Mouse (Mus musculus) forebrain, embryonic 16.5 days (tissue): ENCODE results near the gene Nudt1. TPM values are rescaled to one million over a fixed set of nuclear protein-coding genes. Genes with fewer than 3 reads are reported as not detected.
"Not testable (repeated sequence)": the region's sequence is repeated elsewhere in the genome, so short reads cannot be mapped to it uniquely, and the experiment has no call there.

Experiments
- ATAC-seq: fragments of 200-750 bp; cut with Nextera tagmentation; 2 replicates; pipeline ENCODE4 v1.8.0; 2017; ENCODE audit warnings: mild to moderate bottlenecking, moderate library complexity
- H3K27ac ChIP-seq: fragments of 300-500 bp; sonication (generic); 2 replicates; pipeline ENCODE4 v1.5.1; 2014; ENCODE audit warnings: low read length, control low read depth
- H3K27me3 ChIP-seq: fragments of 300-500 bp; sonication (generic); replicated peaks from 2 replicates; pipeline ENCODE4 v1.6.1; 2014; ENCODE audit warnings: low read length; ENCODE audit not compliant: control insufficient read depth, insufficient read depth
- H3K36me3 ChIP-seq: fragments of 300-500 bp; sonication (generic); 2 replicates; pipeline ENCODE4 v1.6.1; 2014; ENCODE audit not compliant: control insufficient read depth, insufficient read depth
- H3K4me1 ChIP-seq: fragments of 300-500 bp; sonication (generic); replicated peaks from 2 replicates; pipeline ENCODE4 v1.6.1; 2014; ENCODE audit warnings: low read length; ENCODE audit not compliant: control insufficient read depth, insufficient read depth
- H3K4me2 ChIP-seq: fragments of 300-500 bp; sonication (generic); 2 replicates; pipeline ENCODE4 v1.6.1; 2014; ENCODE audit warnings: mild to moderate bottlenecking, low read length, control low read depth
- H3K4me3 ChIP-seq: fragments of 300-500 bp; sonication (generic); replicated peaks from 2 replicates; pipeline ENCODE4 v1.5.1; 2014; ENCODE audit warnings: mild to moderate bottlenecking, low read length, control low read depth
- H3K9ac ChIP-seq: fragments of 300-500 bp; sonication (generic); replicated peaks from 2 replicates; pipeline ENCODE4 v1.6.1; 2014; ENCODE audit warnings: low read depth, low read length, control low read depth
- H3K9me3 ChIP-seq: fragments of 300-500 bp; sonication (generic); 2 replicates; pipeline ENCODE4 v1.6.1; 2016; ENCODE audit warnings: low read length; ENCODE audit not compliant: control insufficient read depth
- WGBS: fragments of 180-500 bp; shearing (Covaris S2); extraction: QIAGEN DNeasy Blood & Tissue Kit; methylation state at CpG from one replicate; pipeline ENCODE4 v1.1.7; 2014; 5-methylcytosine and 5-hydroxymethylcytosine counted together
- polyA plus RNA-seq: library from polyadenylated mRNA; unstranded; fragments of >200 nt; fragmentation: Nextera tagmentation; extraction: Ambion mirVana; gene quantifications from 2 replicates; pipeline ENCODE4 v1.2.1, GENCODE M21; 2015

Gene Nudt1
- polyA plus RNA-seq, 1 experiment from 2014 or later: 19.8 TPM

DNA sequence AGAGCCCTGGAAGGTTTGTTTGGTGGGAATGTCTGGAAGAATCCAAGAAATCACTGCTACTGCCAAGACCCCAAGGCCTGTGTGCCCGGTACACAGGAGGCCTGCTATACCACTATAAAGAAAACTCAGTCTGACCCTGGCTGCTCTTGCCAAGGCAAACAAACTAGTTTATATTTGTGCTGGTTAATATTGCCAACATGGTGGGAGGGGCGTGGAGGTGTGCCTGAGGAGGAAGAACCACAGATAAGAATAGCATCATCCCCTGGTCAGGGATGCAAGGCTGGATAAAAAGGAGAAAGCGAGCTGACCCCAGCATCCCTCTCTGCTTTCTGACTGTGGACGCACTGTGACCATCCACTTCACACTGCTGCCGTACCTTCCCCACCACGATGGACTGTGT is 30.9 kb downstream of the Nudt1 start:
- Histone ChIP-seq H3K4me3 (no peak overlapping the region), H3K4me2 (no peak overlapping the region), H3K9ac (no peak overlapping the region), H3K4me1 (no peaks in the 10 kb centered on the region), H3K9me3 (no peaks in the 10 kb centered on the region), H3K27ac (no peak overlapping the region), H3K27me3 (no peaks in the 10 kb centered on the region), H3K36me3 (peaks cover 6% of the 10 kb centered on the region)
- 96% methylated on average over 6 of the region's 6 CpGs for WGBS
- no peak for ATAC-seq

DNA sequence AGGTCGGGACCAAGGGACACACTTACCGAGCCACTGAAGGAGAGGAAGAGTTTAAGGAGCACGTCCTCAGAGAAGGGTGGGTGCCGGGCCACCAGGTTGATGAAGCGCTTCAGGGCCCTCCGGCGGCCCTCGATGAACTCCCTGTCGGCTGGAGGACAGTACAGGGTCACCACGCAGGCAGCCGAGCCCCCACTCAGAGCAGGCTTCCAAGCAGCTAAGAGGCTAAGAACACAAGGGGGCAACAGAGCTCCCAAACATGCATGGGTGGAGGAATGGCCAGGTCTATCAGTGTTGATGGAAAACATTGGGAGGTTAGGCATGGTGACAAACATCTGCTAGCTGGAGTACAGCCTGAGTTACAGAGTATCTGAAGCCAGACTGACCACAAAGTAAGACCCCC is 34.5 kb downstream of the Nudt1 start:
- no peak overlapping the region for H3K27ac ChIP-seq
- no peaks in the 10 kb centered on the region for H3K9me3 ChIP-seq
- no peaks in the 10 kb centered on the region for H3K4me1 ChIP-seq
- WGBS: 87% methylated on average over 11 of the region's 11 CpGs
- ATAC-seq: no peak
- H3K4me2 ChIP-seq: no peak overlapping the region
- H3K36me3 ChIP-seq: peaks cover 6% of the 10 kb centered on the region
- H3K9ac ChIP-seq: no peak overlapping the region
- H3K27me3 ChIP-seq: no peaks in the 10 kb centered on the region
- H3K4me3 ChIP-seq: no peak overlapping the region

DNA sequence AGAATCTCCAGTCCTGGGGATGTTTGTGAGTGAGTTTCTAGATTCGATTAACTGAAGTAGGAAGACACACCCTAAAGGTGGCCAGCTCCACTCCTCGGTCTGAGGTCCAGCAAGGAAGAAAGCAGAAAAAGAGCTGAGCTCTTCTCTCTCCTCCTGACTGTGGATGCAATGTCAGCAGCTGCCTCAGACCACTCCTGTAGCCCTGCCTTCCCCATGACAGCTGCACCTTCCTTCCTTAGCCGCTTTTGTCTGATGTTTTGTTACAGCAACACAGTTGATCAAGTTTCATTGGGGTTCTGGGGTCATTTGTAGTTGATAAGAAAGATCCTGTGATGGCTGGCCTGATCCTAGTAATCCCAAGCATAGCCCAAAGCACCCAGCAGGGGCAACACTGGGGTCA is 36.0 kb downstream of the Nudt1 start:
- 94% methylated on average over 3 of the region's 3 CpGs for WGBS
- Histone ChIP-seq H3K27ac (no peak overlapping the region), H3K9me3 (no peaks in the 10 kb centered on the region), H3K27me3 (no peaks in the 10 kb centered on the region), H3K4me3 (no peak overlapping the region), H3K36me3 (peaks cover 5% of the 10 kb centered on the region), H3K4me2 (no peak overlapping the region), H3K4me1 (no peaks in the 10 kb centered on the region), H3K9ac (no peak overlapping the region)
- ATAC-seq: no peak

DNA sequence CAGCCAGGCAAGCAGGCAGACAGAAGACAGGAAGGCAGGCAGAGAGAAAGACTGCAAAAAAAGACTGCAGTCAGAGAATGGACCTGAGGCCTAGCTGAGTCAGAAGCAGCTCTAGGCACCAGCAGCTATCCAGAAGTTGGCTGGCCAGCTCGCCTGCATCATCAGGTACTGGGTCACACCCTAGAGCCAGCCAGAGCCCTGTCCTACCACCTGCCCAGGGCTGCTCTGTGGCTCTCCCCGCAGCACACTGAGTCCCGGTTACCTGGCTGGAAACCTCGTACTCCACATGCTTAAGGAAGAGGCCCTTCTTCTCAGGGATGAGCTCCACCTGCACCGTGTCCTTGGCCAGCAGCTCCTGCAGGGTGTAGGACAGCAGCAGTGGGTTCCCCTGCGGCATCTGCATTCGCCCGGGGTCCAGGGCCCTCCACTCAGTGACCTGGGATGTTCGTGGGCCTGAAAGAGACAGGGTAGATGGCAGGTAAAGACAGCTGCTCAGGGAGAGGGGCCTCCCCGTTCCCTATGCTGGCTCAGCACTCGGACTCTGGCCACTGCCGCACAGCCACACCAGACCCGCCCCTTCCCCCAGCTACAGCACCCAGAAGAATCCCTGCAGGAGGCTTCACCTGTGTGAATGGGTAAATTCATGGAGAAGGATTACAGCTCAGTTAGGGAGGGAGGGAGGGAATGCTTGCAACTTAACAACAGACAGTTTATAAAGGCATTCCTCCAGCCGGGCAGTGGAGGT is 38.6 kb downstream of the Nudt1 start:
- no peak overlapping the region for H3K4me3 ChIP-seq
- no peak for ATAC-seq
- 68% methylated on average over 14 of the region's 14 CpGs for WGBS
- no peak overlapping the region for H3K9ac ChIP-seq
- no peaks in the 10 kb centered on the region for H3K27me3 ChIP-seq
- peaks cover 5% of the 10 kb centered on the region; the same call in 1 of the 2 replicates for H3K9me3 ChIP-seq
- no peaks in the 10 kb centered on the region for H3K4me1 ChIP-seq
- no peak overlapping the region for H3K4me2 ChIP-seq
- H3K27ac ChIP-seq: no peak overlapping the region
- no peaks in the 10 kb centered on the region; the same call in 1 of the 2 replicates for H3K36me3 ChIP-seq

DNA sequence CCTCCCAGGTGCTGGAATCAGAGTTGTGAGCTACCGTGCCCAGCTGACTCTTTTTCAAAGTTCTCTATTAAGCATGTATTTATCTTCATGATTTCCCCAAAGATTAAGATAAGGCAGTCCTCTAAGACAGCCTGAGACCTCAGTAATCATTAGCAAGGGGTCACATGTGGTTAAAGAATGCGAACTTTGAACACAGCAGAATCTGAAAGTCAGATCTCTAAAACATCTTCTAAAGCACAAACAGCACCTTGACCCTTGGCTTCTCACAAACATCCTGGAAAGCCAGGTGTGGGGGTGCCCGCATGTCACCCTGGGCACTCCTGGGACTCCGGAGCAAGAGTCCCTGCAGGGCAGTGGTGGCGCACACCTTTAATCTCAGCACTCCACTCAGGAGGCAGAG is 43.0 kb downstream of the Nudt1 start:
- WGBS: 97% methylated on average over 5 of the region's 5 CpGs
- Histone ChIP-seq H3K27me3 (no peaks in the 10 kb centered on the region), H3K4me2 (no peak overlapping the region), H3K4me3 (no peak overlapping the region), H3K27ac (no peak overlapping the region), H3K9ac (no peak overlapping the region), H3K9me3 (peaks cover 5% of the 10 kb centered on the region; the same call in 1 of the 2 replicates), H3K4me1 (no peaks in the 10 kb centered on the region), H3K36me3 (no peaks in the 10 kb centered on the region)
- ATAC-seq: no peak

DNA sequence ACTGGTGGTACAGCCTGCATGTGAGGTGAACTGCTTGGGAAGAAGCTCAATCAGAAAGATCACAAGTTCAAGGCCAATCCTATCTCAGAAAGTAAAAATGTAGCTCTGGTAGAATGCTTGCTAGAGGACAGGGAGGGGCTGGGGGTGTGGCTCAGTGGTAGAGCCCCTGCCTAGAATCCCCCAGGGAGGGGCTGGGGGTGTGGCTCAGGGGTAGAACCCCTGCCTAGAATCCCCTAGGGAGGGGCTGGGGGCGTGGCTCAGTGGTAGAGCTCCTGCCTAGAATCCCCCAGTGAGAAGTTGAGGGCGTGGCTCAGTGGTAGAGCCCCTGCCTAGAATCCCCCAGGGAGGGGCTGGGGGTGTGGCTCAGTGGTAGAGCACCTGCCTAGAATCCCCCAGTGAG is 46.7 kb downstream of the Nudt1 start:
- not testable (repeated sequence) for H3K4me2 ChIP-seq, H3K4me3 ChIP-seq, H3K9me3 ChIP-seq, H3K36me3 ChIP-seq, H3K27me3 ChIP-seq, H3K9ac ChIP-seq, H3K4me1 ChIP-seq, H3K27ac ChIP-seq, ATAC-seq
- 86% methylated on average over 2 of the region's 2 CpGs for WGBS

DNA sequence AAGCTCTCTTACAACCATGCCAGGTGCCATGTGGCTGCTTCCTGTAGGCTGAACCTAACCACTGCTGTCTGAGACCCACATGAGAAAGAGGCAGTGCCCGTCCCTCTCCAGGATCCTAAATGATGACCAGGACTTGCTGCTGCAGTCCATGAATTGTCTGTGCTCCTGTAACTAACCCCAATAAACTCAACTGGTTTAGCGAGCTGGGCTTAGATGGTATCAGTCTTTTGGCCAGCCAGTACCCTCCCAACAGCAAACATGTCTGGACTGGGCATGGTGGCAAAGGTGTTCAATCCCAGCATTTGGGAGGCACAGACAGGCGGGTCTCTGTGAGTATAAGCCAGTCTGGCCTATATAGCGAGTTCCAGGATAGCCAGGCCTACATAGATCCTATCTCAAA is 47.5 kb downstream of the Nudt1 start:
- H3K36me3 ChIP-seq: no peaks in the 10 kb centered on the region
- 92% methylated on average over 4 of the region's 4 CpGs for WGBS
- peaks cover 5% of the 10 kb centered on the region; the same call in 1 of the 2 replicates for H3K4me1 ChIP-seq
- no peak overlapping the region for H3K27ac ChIP-seq
- H3K4me2 ChIP-seq: no peak overlapping the region
- no peak for ATAC-seq
- H3K9me3 ChIP-seq: no peaks in the 10 kb centered on the region
- H3K27me3 ChIP-seq: no peaks in the 10 kb centered on the region
- H3K4me3 ChIP-seq: no peak overlapping the region
- H3K9ac ChIP-seq: no peak overlapping the region

DNA sequence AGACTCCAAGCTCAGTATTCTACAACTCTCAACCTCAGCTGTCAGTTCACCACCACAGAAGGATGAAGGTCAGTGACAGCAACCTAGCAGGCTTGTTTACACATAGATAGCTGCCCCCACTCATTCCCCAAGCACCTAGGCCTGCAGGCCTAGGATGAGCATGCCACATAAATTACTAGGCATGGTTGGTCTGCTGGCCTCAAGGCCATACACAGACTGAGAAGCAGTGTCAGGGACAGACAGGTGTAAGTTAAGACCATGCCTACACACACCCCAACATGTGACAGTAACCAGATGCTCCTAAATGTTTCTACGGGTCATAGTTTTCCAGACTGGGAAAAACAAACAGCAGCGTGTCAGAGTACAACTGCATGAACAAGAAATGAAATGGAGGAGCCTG is 48.0 kb downstream of the Nudt1 start:
- no peaks in the 10 kb centered on the region for H3K9me3 ChIP-seq

DNA sequence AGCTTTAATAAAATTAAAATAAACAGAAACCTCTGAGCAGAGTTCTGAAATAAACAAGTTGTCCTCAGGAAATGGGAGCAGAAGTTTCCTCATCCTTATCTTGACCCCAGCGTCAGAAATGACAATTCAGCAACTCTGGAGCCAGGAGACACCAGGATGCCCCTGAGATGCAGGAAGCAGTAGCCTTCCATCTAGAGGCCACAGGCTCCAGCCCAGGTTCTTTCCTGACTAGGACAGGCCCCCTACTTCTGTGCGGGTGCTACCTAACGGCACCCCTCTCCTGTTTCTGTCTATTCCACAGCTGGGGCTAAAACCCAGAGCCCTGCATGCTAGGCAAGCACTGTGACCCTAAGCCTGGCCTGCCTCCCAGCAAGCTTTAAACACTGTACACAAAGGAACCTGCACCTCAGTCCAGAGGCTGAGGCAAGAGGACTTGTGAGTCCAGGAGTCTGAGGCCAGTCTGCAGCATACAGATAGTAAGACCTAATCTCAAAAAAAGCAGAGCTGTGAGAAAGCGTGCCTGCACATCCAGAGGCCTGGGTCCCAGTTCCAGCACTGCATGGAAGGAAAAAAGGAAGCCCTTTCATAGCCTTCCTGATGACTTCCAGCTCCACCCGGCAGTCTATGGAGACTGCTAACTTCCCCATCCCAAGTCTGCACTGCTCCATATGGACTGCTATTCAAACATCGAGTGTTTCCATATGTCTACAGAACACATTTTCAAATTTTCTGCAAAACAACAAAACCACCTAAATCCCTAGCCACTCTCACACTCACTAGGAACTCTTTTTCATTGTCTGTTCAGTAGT is 49.2 kb downstream of the Nudt1 start:
- ATAC-seq: no peak
- H3K4me1 ChIP-seq: peaks cover 5% of the 10 kb centered on the region
- H3K4me2 ChIP-seq: no peak overlapping the region
- H3K9ac ChIP-seq: no peak overlapping the region
- no peak overlapping the region for H3K27ac ChIP-seq
- H3K4me3 ChIP-seq: no peak overlapping the region
- H3K27me3 ChIP-seq: no peaks in the 10 kb centered on the region
- 81% methylated on average over 6 of the region's 6 CpGs for WGBS
- no peaks in the 10 kb centered on the region for H3K36me3 ChIP-seq
- H3K9me3 ChIP-seq: no peaks in the 10 kb centered on the region

More for the DNA sequence above, 48.0 kb downstream of the Nudt1 start:
- Histone ChIP-seq H3K4me2 (no peak overlapping the region), H3K9ac (no peak overlapping the region), H3K4me3 (no peak overlapping the region), H3K27ac (no peak overlapping the region), H3K4me1 (peaks cover 5% of the 10 kb centered on the region), H3K27me3 (no peaks in the 10 kb centered on the region), H3K36me3 (no peaks in the 10 kb centered on the region)
- no peak for ATAC-seq
- 92% methylated on average over 2 of the region's 2 CpGs for WGBS
